Mouse (Mus musculus): ENCODE measurements around the gene Cotl1. TPM values are rescaled to one million over a fixed set of nuclear protein-coding genes. Genes with fewer than 3 reads are reported as not detected.

Cotl1 gene
- total RNA-seq (2023) = 510 TPM

DNA sequence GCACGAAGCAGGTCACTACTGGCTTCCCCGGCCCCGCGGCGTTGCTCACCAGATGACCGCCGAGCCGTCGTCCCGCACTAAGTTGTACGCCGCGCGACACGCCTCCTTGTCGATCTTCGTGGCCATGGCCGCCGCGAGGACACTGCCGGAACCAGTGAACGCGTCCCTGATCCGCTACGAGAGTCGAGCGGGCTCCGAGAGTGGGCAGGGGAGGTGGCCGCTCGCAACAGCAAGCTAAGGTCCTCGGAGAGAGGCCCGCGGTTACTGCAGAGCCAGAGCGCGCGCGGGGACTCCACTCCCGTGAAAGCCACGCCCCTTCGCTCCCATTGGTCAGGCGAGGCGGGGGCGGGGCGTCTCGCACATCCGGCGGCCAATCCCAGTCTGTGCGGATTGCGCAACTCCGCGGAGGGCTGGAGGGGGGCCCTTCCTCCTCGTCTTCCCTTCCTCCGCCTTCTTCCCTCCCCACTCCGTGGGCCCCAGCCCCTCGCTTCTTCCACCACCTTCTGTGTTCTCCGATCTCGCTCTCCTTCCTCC, at the start of gene Cotl1:
TSS of gene Cotl1 (minus strand) at position 270 of the 534 bp plus-strand sequence.

DNA sequence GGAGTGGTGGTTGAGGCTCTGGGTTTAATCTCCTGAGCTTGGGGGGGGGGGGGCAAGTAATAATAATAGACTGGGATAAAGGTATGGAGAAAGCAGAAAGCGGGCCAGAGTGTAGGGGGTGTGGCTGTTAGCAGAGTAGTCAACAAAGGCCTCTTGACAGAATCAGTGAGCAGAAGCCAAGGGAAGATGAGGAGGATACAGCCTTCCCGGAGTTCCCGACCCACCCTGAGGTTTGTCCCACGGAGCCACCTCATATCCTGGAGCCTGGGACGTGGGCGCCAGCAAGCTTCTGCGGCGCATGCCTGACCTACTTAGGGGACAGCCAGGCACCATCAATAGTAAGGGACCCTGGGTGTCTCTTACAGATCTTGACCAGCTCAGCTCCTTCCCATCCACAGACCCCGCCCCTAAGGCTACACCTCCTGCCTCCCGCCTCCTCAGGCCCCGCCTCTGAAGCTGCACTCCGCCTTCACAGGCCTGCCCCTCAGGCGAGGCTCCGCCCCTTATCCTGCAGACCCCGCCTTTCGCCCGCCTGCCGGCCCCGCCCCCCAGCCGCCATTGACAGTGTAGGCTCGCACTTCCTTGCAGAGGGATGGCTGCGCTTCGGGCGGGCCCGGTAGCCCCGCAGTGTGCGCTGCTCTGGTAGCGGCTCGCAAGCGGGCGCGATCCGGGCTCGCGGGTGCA, 21.5 kb upstream of the Cotl1 start, which contains the start of gene Klhl36:
TSS of gene Klhl36 (plus strand) at position 561 of the 684 bp plus-strand sequence.

DNA sequence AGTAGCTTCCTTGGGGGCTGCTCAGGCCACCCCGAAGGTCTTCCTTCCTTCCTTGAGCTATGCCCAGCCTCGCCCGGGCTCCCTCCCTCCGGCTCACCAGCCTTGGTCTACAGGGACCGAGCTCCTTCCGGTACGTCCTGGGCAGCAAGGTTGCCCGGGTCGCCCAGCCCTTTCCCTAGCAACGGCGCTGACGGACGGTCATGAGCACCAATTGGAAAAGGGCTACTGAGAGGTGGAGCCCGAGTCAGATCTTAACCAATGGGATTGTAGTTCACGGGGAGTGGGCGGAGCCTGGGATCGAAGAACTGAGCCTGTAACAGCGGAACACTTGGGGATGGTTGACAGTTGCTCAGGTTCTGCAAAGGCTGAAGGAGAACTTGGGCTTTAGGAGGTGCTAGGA, 62.1 kb downstream of the Cotl1 start, which contains the start of gene Tldc1:
TSS of gene Tldc1 (minus strand) at position 154 of the 400 bp plus-strand sequence.

Other genes with a start within 250 kb of the Cotl1 start
- 21.8 TPM for gene Taf1c, start 235.3 kb downstream of the Cotl1 start, total RNA-seq (2023)
- gene Adad2, start 227.8 kb downstream of the Cotl1 start, total RNA-seq (2023) = not detected
- not detected for gene Kcng4, start 204.9 kb downstream of the Cotl1 start, total RNA-seq (2023)
- gene Wfdc1, start 174.2 kb downstream of the Cotl1 start, total RNA-seq (2023) = not detected
- gene Atp2c2, start 140.5 kb downstream of the Cotl1 start, total RNA-seq (2023) = not detected
- 3.6 TPM for gene Tldc1, start 62.1 kb downstream of the Cotl1 start, total RNA-seq (2023)
- gene Klhl36, start 21.7 kb upstream of the Cotl1 start, total RNA-seq (2023) = 10.9 TPM
- gene Usp10, start 69.8 kb upstream of the Cotl1 start, total RNA-seq (2023) = 164 TPM
- 1.8 TPM for gene Gm20388, start 70.3 kb upstream of the Cotl1 start, total RNA-seq (2023)
- not detected for gene Crispld2, start 151.9 kb upstream of the Cotl1 start, total RNA-seq (2023)

Measured in CD4-positive naive resting alpha-beta T cell, adult 76 days (primary cell).